Mouse (Mus musculus) forebrain, embryonic 11.5 days (tissue): ENCODE data around the gene Hddc2. TPM values are rescaled to one million over a fixed set of nuclear protein-coding genes. Genes with fewer than 3 reads are reported as not detected.

ENCODE experiments used
- polyA plus RNA-seq: library from polyadenylated mRNA; unstranded; fragments of >200 nt; fragmentation: Nextera tagmentation; extraction: Ambion mirVana; gene quantifications from 2 replicates; pipeline ENCODE4 v1.2.1, GENCODE M21; 2014

The Hddc2 gene
- polyA plus RNA-seq, 1 experiment from 2014 or later = 69.4 TPM

Other genes with a start within 250 kb of the Hddc2 start
- 25.2 and 27.8 TPM in 2 replicates for gene Tpd52l1, start 132.6 kb downstream of the Hddc2 start, polyA plus RNA-seq